Mouse (Mus musculus) forelimb bud, embryonic 11.5 days (tissue): ENCODE measurements around the gene Hdac7.

ENCODE experiments used
- DNase-seq: peaks from one replicate; pipeline ENCODE4 v3.0.0-alpha.2; 2012; ENCODE audit warnings: low read depth, low spot score

Gene Hdac7

DNA sequence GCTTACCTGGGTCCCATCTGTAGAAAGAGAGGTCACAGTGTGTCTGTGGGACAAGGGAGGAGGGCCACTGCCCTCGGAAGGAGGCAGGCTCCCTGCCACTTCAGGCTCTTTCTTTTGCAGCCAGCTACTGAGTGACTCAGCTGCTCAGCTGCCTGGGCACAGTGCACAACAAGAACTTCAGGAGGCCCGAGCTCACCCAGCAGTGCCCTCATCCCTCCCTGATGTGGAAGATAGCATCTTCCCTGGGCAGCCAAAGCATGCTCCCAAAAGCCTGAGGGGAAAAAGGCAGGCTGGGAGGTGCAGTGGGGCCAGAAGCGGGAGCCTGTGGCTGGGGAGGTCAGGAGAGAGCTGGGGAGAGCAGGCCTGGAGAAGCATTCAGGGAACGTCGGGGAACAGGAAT is 29.6 kb downstream of the Hdac7 start:
- no peak for DNase-seq

- DNase-seq, result no peak
These were observed 30.7 kb downstream of the Hdac7 start for GRCm38 (mm10) chr15:97813452-97814204.

- no peak for DNase-seq
These were observed 31.4 kb downstream of the Hdac7 start for GRCm38 (mm10) chr15:97812875-97813274.

DNA sequence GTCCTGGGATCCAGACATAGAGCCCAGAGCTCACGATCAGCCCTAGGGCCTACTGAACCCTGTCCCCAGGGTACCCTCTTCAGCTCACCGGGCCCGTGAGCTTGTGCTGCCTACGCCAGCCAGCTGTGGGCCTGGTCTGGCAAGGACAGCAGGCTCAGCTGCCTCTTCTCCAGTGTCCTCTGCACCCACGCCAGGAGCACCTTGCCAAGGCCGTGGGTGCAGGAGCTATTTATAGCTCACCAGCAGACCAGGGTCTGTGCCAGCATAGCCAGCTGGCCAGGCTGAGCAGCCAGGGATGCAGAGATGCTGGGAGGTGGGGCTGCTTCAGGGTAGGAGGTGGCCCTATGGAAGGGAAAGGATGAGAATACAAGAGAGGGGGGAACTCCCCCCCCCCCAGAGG is 32.2 kb downstream of the Hdac7 start:
- DNase-seq, result no peak

DNA sequence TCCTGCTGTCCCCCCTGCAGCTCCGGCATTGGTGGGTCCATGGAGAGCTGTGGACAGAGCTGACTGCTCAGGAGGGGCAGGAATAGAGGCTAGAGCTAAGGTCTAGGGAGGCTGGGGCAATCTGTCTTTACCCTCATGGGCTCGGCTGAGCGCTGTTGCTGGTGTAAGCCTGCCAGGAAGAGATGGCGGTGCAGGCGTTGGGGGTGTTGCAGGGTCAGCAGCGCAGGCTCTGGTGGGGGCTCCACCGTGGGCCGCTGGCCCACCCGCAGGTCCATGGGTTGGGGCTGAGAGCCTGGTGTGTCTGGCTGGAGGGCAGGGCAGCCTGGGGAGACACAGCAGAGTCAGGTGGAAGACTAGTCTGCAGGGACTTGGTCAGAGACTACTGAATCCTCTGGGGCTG is 33.0 kb downstream of the Hdac7 start:
- DNase-seq, result no peak

DNA sequence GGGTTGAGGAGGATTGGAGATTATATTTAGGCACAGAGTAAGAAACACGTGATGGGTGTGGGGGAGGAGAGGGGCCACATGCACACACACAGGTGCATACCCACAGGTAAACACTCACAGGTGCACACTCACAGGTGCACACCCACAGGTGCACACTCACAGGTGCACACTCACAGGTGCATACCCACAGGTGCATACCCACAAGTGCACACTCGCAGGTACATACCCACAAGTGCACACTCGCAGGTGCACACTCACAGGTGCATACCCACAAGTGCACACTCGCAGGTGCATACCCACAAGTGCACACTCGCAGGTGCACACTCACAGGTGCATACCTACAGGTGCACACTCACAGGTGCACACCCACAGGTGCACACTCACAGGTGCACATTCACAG is 33.9 kb downstream of the Hdac7 start:
- DNase-seq, result no peak

DNA sequence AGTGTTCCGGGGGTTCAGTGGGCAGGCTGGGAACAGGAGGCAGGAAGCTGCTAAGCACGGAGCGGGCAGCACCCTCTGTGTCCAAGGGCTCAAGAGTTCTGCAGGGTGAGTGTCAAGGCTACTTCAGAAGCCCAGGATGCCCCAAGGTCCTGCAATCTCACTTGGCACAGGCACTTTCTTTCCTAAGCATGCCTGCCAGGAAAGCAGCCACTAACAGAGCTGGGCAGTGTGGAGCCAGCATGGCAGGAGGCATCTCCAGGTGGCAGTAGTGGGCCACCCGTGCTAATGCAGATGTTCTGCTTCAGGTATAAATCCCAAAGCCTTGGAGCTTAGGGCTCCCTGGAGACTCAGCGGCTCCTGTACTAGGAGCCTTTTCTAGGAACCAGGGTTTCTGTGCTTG is 34.4 kb downstream of the Hdac7 start:
- no peak for DNase-seq

- no peak for DNase-seq
These were observed 35.1 kb downstream of the Hdac7 start for GRCm38 (mm10) chr15:97809206-97809605.

DNA sequence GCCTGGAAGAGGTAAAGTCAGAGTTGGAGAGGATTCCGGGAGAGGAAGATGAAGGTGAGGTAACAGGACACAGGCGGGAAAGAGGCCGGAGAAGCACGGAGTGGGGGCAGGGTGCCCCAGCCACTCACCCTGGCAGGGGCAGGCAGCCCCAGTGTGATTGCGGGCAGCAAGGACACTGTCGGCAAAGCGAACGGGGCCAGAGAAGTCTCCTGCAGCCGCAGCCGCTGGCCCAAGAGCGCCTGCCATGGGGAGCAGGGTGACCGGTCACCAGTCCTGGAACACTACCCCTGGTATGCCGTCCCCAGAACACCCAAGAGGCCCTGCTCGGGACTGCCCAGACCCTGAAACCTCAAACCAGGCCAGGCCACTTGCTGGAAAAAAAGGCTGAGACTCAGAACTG is 35.8 kb downstream of the Hdac7 start:
- DNase-seq, result no peak

GRCm38 (mm10) chr15:97807867-97808266 is 36.4 kb downstream of the Hdac7 start:
- DNase-seq, result no peak

DNA sequence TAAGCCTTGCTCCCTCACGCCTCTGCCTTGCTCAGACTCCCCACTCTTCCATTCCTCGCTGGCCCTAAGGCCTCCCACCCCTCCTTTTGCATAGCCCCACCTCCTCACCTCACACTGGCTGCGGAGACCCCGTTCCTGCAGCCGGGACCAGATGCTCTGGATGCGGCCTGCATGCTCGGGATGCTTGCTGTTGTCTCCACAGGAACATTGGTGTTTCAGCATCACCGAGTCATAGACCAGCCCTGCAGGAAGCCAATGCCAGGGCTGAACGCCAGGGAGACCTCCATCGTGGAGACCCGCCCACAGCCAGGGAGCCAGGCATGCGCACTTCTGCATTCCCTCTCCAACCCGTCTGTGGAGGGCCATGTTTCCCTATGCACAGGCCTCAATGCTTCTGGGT is 41.7 kb downstream of the Hdac7 start:
- peak; percentile 53 for DNase-seq

GRCm38 (mm10) chr15:97801811-97802210 is 42.5 kb downstream of the Hdac7 start:
- no peak for DNase-seq

DNA sequence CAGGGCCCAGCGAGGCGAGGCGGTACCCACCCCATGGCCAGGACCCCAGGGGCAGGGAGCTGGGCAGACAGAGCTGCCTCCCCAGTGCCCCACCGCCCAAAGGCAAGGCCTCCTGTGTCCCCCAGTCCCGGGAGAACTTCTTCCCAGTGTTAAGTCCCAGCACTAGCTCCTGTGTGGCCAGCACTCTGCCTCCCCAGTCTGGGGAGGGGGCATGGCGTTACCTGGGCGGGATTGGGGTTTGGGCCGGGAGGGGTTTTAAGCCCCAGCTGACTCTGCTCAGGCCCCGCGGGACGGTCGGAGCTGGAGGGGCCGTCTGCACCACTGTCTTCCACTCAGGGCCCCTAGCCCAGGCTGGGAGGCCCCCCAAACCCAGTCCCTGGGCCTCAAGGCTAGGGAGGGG is 43.4 kb downstream of the Hdac7 start:
- DNase-seq, result no peak

DNA sequence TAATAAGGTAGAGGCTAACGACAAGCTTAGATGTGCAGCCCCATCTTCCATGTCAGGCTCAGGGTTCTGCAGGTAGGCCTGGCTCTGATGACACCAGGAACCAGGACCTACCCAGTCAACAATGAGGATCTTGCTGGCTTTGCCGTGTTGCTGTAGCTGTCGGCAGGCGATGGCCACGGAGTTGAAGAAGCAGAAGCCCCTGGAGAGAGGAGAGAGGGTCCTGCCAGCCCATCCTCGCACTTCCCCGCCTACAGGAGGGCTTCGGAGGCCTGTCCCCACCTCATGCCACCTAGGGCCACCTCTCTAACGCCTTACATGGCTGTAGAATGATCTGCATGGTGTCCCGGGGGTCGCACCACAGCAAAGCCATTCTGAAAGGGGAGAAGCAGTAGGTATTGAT is 44.9 kb downstream of the Hdac7 start:
- DNase-seq, result no peak

- no peak for DNase-seq
These were observed 46.2 kb downstream of the Hdac7 start for GRCm38 (mm10) chr15:97798134-97798533.

GRCm38 (mm10) chr15:97796674-97797310 is 47.5 kb downstream of the Hdac7 start:
- no peak for DNase-seq

- no peak for DNase-seq
These were observed 48.6 kb downstream of the Hdac7 start for GRCm38 (mm10) chr15:97795559-97796235.

DNA sequence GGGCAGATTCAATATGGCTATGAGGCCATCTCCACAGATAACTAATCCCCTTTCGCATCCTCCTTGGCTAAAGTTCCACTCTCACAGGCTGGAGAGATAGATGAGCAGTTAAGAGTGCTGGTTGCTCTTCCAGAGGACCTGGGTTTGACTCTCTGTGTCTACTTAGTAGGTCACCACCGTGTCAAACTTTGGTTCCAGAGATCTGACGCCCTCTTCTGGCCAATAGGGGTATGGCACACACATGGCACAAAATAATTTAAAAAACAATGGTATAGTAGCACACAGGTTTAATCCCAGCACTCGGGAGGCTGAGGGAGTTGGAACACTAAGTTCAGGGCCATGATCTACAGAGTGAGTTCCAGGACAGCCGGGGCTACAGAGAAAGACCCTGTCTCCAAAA is 50.0 kb downstream of the Hdac7 start:
- DNase-seq, result no peak

DNA sequence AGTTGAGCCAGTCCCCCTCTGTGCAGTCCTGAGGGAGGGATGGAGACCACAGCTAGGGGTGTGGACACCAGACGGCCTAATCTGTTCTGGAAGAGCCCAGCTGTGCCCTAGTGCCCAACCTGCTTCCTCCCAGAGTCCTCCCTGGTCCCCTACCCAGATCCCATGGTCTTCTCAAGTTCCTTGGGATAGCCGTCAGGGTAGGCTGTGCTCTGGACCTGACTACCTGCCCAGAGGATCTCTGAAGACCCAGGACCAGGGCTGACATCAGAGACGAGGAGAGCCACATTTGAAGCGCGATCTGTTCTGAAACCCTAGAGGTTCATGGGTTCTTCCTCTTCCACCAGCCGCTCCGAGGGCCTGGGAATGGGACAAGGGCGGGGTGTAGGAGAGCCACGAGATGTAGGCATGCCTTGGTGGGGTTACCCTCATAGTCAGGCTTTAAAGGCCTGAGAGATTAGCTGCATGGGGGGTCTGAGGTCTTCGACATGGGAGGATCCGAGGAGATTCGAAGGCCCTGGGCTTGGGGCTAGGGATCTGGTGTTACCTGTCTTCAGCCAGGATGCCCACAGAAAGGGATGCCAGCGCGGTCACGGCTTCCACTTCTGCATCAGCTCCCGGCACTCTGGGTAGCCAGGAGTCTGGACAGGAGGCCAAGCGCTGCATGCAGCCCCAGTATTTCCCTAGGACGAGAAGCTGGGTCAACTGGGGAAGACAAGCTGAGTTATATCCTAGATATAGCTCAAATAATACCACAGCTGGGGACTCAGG is 50.7 kb downstream of the Hdac7 start:
- no peak for DNase-seq

- no peak for DNase-seq
These were observed 53.1 kb downstream of the Hdac7 start for GRCm38 (mm10) chr15:97791126-97791700.

- DNase-seq, result peak; percentile 62
These were observed 54.4 kb downstream of the Hdac7 start for GRCm38 (mm10) chr15:97789761-97790505.
